Mouse (Mus musculus) limb, embryonic 10.5 days (tissue): Measurements from ENCODE around the gene Tmem260. TPM values are rescaled to one million over a fixed set of nuclear protein-coding genes. Genes with fewer than 3 reads are reported as not detected.
"Not testable (repeated sequence)": the region's sequence is repeated elsewhere in the genome, so short reads cannot be mapped to it uniquely, and the experiment has no call there.

Source experiments
- DNase-seq: peaks from one replicate; pipeline ENCODE4 v3.0.0-alpha.2; 2017; ENCODE audit warnings: low spot score
- H3K27ac ChIP-seq: fragments of 300-500 bp; sonication (generic); 2 replicates; pipeline ENCODE4 v1.5.1; 2016; ENCODE audit warnings: mild to moderate bottlenecking
- H3K27me3 ChIP-seq: fragments of 300-500 bp; sonication (generic); 2 replicates; pipeline ENCODE4 v1.6.1; 2016; ENCODE audit warnings: low read depth, mild to moderate bottlenecking; ENCODE audit not compliant: poor library complexity, severe bottlenecking
- H3K36me3 ChIP-seq: fragments of 300-500 bp; sonication (generic); 2 replicates; pipeline ENCODE4 v1.6.1; 2016; ENCODE audit warnings: mild to moderate bottlenecking, moderate library complexity
- H3K4me1 ChIP-seq: fragments of 300-500 bp; sonication (generic); 2 replicates; pipeline ENCODE4 v1.6.1; 2016
- H3K4me3 ChIP-seq: fragments of 300-500 bp; sonication (generic); 2 replicates; pipeline ENCODE4 v1.5.1; 2016; ENCODE audit warnings: mild to moderate bottlenecking, moderate library complexity
- H3K9me3 ChIP-seq: fragments of 300-500 bp; sonication (generic); replicated peaks from 2 replicates; pipeline ENCODE4 v1.6.1; 2016; ENCODE audit warnings: mild to moderate bottlenecking
- WGBS: fragments of 180-500 bp; shearing (Covaris S2); methylation state at CpG from one replicate; pipeline ENCODE4 v1.1.7; 2016; 5-methylcytosine and 5-hydroxymethylcytosine counted together
- polyA plus RNA-seq: library from polyadenylated mRNA; unstranded; fragments of >200 nt; fragmentation: Nextera tagmentation; extraction: Ambion mirVana; gene quantifications from 2 replicates; pipeline ENCODE4 v1.2.1, GENCODE M21; 2016

The Tmem260 gene
- polyA plus RNA-seq, 1 experiment from 2014 or later, result 20.9 TPM

DNA sequence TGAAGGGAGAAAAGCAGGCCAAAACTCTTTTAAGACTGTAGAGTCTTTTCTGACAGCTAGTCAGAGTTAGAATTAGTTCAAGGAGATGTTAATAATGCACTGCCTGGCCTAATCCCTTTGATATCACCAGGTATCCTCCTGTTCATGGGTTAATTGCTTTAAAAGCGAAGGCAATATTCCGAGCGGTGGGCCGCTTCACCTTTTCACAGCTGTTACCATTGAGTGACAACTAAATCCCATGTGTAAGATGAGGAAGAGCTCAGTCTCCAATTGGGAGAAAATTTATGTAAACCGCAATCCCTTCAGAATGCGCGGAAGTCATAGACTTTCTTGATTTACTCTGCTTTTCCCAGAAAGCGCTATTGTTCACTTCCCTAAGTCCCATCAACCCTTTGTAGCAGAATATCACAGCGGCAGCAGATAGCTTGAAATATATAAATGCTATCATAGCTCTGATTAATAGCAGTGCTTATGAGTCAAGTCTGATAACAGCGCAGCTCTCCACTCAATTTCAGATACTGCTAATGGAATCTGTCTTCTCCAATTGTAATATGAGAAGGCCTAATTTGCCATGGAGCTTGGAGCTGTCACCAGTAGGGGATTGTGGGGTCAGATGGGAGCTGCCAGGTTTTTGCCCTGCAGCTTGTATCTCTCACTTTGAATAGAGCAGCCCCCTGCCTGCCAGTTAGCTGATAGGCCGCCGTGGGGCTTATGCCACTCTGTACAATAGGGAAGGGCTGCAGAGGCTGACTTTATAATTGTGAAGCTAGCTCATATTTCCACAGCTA, 10.6 kb downstream of the Tmem260 start:
- Histone ChIP-seq H3K27me3 (no peaks in the 10 kb centered on the region), H3K4me1 (peaks cover 9% of the 10 kb centered on the region), H3K27ac (no peak overlapping the region), H3K4me3 (no peak overlapping the region), H3K36me3 (peaks cover 17% of the 10 kb centered on the region), H3K9me3 (no peaks in the 10 kb centered on the region)
- WGBS, result 71% methylated on average over 12 of the region's 12 CpGs
- no peak for DNase-seq

DNA sequence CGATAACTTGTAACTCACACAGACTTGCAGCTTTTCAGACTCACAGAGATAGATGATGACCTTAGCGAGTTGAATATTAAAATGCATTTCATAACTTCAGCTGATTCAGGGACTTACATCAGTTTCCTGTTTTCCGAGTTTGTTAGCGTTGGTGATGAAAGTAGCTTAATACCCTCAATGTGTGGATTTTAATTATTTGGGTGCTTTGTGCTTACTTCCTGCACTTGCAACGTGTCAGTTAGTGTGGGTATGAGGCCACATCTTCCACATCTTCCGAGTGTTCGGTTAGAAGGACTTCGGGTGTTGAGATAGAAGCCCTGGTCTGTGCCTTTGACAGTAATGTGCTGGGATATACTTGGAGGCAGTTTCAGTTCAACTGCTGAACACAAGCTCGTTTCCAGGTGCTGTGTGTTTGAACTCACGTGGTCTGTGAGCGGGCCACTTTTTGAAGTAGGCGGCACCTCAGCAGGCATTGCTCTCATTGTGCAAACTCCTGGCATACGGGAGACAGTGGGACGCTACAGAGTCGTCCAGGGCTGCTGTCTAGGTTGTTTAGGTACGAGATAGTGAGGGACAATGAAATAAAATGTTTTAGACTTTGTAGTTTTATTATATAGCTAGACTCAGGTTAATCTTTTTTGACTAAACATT, 11.5 kb downstream of the Tmem260 start:
- DNase-seq, result no peak
- no peaks in the 10 kb centered on the region for H3K9me3 ChIP-seq
- H3K27ac ChIP-seq, result no peak overlapping the region
- no peaks in the 10 kb centered on the region for H3K27me3 ChIP-seq
- H3K4me3 ChIP-seq, result no peak overlapping the region
- WGBS, result 89% methylated on average over 16 of the region's 16 CpGs
- peaks cover 9% of the 10 kb centered on the region for H3K4me1 ChIP-seq
- peaks cover 9% of the 10 kb centered on the region for H3K36me3 ChIP-seq

DNA sequence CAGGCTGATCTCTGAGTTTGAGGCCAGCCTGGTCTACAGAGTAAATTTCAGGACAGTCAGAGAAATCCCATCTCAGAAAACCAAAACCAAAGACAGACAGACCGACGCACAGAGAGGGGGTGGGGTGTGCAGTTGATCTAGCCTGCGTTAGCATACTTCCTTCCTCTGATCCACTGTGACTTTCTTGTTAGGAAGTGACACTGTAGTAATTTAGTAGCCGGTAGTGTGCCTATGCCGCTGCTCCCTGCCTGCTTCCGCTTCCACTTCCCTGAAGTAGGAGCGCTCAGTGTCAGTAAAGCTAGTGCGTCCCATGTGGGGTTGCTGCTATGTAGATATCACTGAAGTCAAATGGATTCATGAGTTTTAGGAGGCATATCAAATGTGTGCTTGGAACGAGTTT, 13.0 kb downstream of the Tmem260 start:
- DNase-seq, result no peak
- no peak overlapping the region for H3K27ac ChIP-seq
- peaks cover 9% of the 10 kb centered on the region; the same call in 1 of the 2 replicates for H3K36me3 ChIP-seq
- H3K9me3 ChIP-seq, result no peaks in the 10 kb centered on the region
- H3K27me3 ChIP-seq, result no peaks in the 10 kb centered on the region
- H3K4me3 ChIP-seq, result no peak overlapping the region
- WGBS, result 91% methylated on average over 9 of the region's 9 CpGs
- H3K4me1 ChIP-seq, result peaks cover 9% of the 10 kb centered on the region

DNA sequence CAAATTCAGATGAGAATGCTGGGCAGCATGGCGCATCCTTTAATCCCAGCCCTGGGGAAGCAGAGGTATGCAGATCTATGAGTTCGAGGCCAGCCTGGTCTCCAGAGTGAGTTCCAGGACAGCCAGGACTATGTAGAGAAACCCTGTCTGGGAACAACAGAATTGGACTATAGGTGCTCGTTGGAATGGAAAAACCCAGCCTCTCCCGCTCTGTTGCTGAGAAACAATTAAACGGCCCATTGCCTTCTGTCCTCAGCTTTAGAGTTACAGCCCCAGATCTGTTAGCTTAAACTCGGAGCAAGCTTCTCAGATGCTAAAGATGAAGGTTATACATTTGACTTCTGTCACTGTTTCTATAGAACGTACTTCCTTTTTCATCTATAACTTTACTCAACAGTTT, 22.4 kb downstream of the Tmem260 start:
- DNase-seq, result no peak
- 89% methylated on average over 7 of the region's 7 CpGs for WGBS
- Histone ChIP-seq H3K4me3 (no peak overlapping the region), H3K27ac (no peak overlapping the region), H3K36me3 (peaks cover 10% of the 10 kb centered on the region), H3K9me3 (no peaks in the 10 kb centered on the region), H3K27me3 (no peaks in the 10 kb centered on the region), H3K4me1 (no peaks in the 10 kb centered on the region)

DNA sequence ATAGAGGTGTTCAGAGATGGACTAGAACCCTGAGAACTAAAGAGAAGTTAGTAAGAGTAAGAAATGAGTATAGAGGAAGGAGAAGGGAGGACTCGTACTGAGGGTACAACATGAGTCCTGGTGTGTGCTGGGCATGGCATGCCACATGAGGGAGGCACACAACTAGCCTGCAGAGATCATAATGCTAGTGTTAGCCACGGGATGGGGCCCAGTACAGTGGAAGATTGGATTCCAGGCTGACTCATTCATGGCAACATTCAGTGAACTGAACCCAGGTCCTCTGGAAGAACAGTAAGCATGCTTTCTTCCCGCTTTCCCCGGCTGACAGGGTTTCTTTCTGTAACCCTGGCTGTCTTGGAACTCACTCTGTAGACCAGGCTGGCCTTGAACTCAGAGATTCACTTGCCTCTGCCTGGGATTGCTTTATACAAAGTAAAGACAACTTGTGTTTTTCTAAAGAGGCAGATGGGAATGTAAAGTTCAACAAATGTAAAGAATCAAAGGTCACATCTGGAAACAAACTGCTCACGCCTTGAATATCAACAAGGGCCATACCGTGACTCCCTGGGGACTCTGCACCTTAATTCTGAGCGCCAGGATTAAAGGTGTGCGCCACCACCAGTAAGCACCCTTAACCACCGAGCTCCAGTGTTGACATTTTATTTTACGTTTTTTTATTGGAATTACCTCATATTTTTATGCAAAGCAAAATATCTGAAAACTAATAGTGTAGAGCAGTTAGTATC, 25.0 kb downstream of the Tmem260 start:
- Histone ChIP-seq H3K4me1 (0 out of 2 replicates have a peak, but pooled peaks cover 2% of the 10 kb centered on the region), H3K36me3 (peaks cover 19% of the 10 kb centered on the region), H3K9me3 (no peaks in the 10 kb centered on the region), H3K27ac (no peak overlapping the region), H3K27me3 (no peaks in the 10 kb centered on the region), H3K4me3 (no peak overlapping the region)
- no peak for DNase-seq
- 87% methylated on average over 10 of the region's 10 CpGs for WGBS

DNA sequence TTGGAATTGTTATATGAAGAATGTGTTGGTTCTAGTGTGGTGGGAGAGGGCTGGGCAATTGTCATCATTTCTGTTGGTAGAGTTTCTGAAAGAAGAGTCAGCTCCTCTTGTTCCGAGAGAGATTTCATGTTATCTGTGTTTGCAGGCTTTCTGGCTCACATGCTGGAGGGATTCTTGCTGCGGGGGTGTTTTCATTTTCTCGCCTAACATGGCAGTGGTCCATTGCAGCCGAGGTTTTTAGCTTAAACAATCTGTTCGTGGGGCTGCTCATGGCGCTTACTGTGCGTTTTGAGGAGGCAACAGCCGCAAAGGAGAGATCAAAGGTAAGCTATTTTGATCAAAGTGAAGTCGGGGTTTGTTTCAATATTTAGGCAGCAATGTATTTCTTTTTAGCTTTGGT, 26.3 kb downstream of the Tmem260 start:
- Histone ChIP-seq H3K36me3 (peaks cover 14% of the 10 kb centered on the region; the same call in 1 of the 2 replicates), H3K27ac (no peak overlapping the region), H3K4me3 (no peak overlapping the region), H3K27me3 (no peaks in the 10 kb centered on the region), H3K4me1 (0 out of 2 replicates have a peak, but pooled peaks cover 4% of the 10 kb centered on the region), H3K9me3 (no peaks in the 10 kb centered on the region)
- no peak for DNase-seq
- WGBS, result 89% methylated on average over 9 of the region's 9 CpGs

DNA sequence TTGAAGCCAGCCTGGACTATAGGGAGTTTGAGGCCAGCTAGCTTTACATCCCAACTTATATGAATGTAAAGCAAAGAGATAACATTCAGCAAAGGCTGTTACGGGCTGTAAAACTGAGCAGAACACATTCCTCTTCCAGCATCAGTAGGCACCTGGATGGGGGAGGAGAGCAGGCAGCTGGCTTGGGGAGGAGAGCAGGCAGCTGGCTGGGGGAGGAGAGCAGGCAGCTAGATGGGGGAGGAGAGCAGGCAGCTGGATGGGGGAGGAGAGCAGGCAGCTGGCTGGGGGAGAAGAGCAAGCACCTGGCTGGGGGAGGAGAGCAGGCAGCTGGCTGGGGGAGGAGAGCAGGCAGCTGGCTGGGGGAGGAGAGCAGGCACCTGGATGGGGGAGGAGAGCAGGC, 29.4 kb downstream of the Tmem260 start:
- H3K4me3 ChIP-seq, result no peak overlapping the region
- no peak overlapping the region for H3K27ac ChIP-seq
- H3K27me3 ChIP-seq, result no peaks in the 10 kb centered on the region
- 55% methylated on average over 1 of the region's 1 CpGs for WGBS
- DNase-seq, result peak; percentile 41
- 0 out of 2 replicates have a peak, but pooled peaks cover 4% of the 10 kb centered on the region for H3K4me1 ChIP-seq
- no peaks in the 10 kb centered on the region for H3K9me3 ChIP-seq
- peaks cover 31% of the 10 kb centered on the region for H3K36me3 ChIP-seq

DNA sequence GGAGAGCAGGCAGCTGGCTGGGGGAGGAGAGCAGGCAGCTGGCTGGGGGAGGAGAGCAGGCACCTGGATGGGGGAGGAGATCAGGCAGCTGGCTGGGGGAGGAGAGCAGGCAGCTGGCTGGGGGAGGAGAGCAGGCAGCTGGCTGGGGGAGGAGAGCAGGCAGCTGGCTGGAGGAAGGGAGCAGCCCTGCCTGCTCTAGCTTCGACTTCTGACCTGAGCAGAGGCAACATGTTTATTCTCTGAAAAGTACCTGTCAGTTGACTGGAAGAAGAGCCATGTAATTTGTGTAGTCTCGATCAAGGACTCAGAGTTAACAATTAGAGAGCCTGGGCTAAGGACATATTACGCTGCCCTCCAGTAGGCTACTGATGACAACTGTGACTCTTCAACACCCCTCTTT, 29.9 kb downstream of the Tmem260 start:
- H3K9me3 ChIP-seq, H3K27me3 ChIP-seq, DNase-seq, H3K4me3 ChIP-seq, H3K27ac ChIP-seq, H3K4me1 ChIP-seq: not testable (repeated sequence)
- WGBS, result 48% methylated on average over 3 of the region's 3 CpGs
- peaks cover 29% of the 10 kb centered on the region for H3K36me3 ChIP-seq

DNA sequence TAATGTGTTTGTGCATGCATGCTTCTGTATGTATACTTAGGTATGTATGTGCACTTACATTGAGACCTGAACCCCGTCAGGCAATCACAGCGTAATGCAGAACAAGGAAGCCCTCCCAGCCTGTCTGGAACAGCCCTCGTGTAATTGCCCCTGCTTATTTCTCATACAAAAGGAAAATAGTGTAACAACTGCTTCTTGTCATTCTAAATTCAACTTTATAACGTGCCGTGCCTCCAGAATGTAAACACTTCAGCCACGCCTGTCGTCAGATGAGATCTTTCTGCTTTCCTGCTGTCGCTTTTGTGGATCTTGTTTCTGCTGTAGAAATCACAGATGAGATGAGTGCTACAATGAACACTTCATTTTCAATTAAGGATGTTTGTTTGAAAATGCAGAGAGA, 30.4 kb downstream of the Tmem260 start:
- no peaks in the 10 kb centered on the region for H3K9me3 ChIP-seq
- H3K4me1 ChIP-seq, result 0 out of 2 replicates have a peak, but pooled peaks cover 4% of the 10 kb centered on the region
- no peak overlapping the region for H3K4me3 ChIP-seq
- H3K36me3 ChIP-seq, result peaks cover 26% of the 10 kb centered on the region
- 60% methylated on average over 8 of the region's 8 CpGs for WGBS
- no peak overlapping the region for H3K27ac ChIP-seq
- DNase-seq, result no peak
- no peaks in the 10 kb centered on the region for H3K27me3 ChIP-seq

DNA sequence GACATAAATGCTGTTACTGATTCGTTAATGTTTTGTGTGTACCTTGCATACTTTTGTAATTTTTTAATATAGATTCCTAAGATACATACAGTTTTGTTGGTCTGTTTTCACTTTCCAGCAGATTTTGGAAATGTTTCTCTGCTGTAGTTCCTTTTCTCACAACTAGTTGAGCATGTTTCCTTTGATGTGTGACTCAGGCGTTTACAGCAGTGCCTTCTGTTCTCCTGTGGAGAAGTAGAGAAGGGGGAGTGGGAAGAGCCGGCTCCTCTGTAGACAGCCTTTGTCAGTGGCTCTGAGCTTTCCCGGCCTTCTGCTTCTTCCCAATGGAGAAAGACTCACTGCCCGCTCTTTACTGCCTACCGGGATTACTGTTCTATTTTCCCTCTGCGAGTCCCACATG, 35.7 kb downstream of the Tmem260 start:
- no peak overlapping the region for H3K27ac ChIP-seq
- H3K36me3 ChIP-seq, result peaks cover 18% of the 10 kb centered on the region
- no peaks in the 10 kb centered on the region for H3K9me3 ChIP-seq
- H3K4me3 ChIP-seq, result no peak overlapping the region
- no peak for DNase-seq
- 32% methylated on average over 7 of the region's 7 CpGs for WGBS
- no peaks in the 10 kb centered on the region for H3K4me1 ChIP-seq
- no peaks in the 10 kb centered on the region for H3K27me3 ChIP-seq

DNA sequence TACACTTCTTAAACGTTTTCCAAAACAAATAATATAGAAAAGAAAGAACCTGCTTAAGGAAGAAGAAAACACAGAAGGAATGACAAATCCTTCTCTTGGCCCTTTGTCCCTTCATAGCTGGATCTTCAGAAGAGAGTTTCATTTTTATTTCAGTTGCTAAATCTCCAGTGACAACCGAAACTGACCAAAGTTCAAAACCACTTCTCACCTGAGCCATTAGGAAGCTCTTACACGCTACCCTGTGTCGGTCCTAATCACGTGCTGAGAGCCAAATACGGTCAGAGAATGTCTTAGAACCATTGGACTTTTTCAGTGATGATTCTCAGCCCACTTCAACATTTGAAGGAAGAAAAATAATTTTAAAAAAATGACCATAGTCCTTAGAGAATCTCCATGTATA, 36.8 kb downstream of the Tmem260 start:
- H3K4me1 ChIP-seq, result no peaks in the 10 kb centered on the region
- WGBS, result 89% methylated on average over 6 of the region's 6 CpGs
- no peak for DNase-seq
- H3K4me3 ChIP-seq, result no peak overlapping the region
- no peaks in the 10 kb centered on the region for H3K9me3 ChIP-seq
- peaks cover 18% of the 10 kb centered on the region for H3K36me3 ChIP-seq
- H3K27me3 ChIP-seq, result no peaks in the 10 kb centered on the region
- H3K27ac ChIP-seq, result no peak overlapping the region

DNA sequence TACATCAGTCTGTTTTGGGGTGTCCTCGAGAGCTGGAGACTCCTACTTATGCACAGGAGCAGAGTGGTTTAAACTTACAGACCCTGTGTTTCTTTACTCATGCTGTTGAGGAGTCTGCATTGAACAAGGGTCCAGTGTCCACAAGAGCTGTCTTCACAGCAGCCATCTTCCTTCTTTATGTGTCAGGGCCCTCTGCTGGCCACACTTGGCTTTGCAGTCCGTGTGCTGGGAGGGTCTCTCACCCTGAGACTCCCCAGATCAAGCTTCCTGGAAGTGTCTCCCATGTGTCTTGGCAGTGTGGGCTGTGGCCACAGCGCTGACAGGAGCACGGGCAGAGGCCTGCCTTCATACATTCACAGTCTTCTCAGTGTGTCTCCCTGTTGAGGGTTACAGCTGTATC, 48.0 kb downstream of the Tmem260 start:
- H3K9me3 ChIP-seq, result no peaks in the 10 kb centered on the region
- H3K36me3 ChIP-seq, result peaks cover 5% of the 10 kb centered on the region; the same call in 1 of the 2 replicates
- peak; percentile 46 for DNase-seq
- WGBS, result 20% methylated on average over 4 of the region's 4 CpGs
- no peak overlapping the region for H3K27ac ChIP-seq
- H3K4me3 ChIP-seq, result no peak overlapping the region
- H3K27me3 ChIP-seq, result no peaks in the 10 kb centered on the region
- no peaks in the 10 kb centered on the region for H3K4me1 ChIP-seq

DNA sequence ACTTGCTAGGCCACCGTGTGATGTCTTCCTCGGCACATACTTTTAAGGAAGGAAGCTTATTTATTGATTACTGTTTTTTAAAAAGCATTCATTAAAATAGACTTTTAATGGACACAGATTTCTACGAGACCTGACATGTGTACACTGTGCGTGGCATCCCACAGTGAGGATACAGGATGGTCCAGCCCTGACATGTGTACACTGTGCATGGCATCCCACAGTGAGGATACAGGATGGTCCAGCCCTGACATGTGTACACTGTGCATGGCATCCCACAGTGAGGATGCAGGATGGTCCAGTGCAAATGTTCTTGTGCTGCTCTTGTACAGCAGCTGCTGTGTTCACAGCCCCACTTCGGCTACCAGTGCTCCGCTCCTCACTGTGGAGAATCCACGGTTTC, 56.6 kb downstream of the Tmem260 start:
- peaks cover 6% of the 10 kb centered on the region; the same call in 1 of the 2 replicates for H3K36me3 ChIP-seq
- H3K27me3 ChIP-seq, result no peaks in the 10 kb centered on the region
- WGBS, result 94% methylated on average over 7 of the region's 7 CpGs
- H3K4me3 ChIP-seq, result no peak overlapping the region
- DNase-seq, result no peak
- peaks cover 3% of the 10 kb centered on the region; the same call in 1 of the 2 replicates for H3K4me1 ChIP-seq
- no peak overlapping the region for H3K27ac ChIP-seq
- no peaks in the 10 kb centered on the region for H3K9me3 ChIP-seq
